Mouse (Mus musculus): ENCODE results near the gene Chm. TPM values are rescaled to one million over a fixed set of nuclear protein-coding genes. Genes with fewer than 3 reads are reported as not detected.

Gene Chm
- polyA plus RNA-seq, 1 experiment from 2014 or later, result 19.6 TPM

DNA sequence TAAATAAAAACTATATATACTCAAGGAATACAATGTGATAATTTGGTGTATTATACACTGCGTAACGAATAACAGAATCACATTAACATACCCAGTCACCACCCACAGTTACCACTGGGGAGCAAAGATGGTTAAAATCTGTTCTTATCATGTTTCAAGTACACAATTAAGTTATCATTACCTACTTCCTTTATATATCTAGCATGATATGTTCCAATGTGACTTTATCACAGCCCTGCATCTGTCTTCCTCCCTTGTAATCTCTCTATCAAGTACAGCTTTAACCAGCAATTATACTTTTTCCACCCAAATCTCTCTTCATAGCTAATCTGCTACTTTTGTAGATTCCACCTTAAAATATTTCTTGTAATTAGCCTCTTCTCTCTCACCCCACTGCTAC, 109.3 kb downstream of the Chm start:
- ATAC-seq (replicated peaks; ENCODE audit: low FRiP score) (no peak), DNase-seq (ENCODE audit: low spot score) (no peak)
- H3K4me2 ChIP-seq (ENCODE audit: low read depth, low read length, severe bottlenecking), result no peak overlapping the region
- H3K4me1 ChIP-seq (replicated peaks; ENCODE audit: control insufficient read depth, insufficient read depth, low read length), result no peaks in the 10 kb centered on the region
- WGBS, result 95% methylated on average over 2 of the region's 2 CpGs
- no peaks in the 10 kb centered on the region for H3K36me3 ChIP-seq (ENCODE audit: control insufficient read depth, insufficient read depth, low read length)
- H3K9me3 ChIP-seq (ENCODE audit: control insufficient read depth, low read length), result no peaks in the 10 kb centered on the region
- H3K4me3 ChIP-seq (ENCODE audit: low read depth, low read length), result no peak overlapping the region
- no peak overlapping the region for H3K27ac ChIP-seq (ENCODE audit: low read depth, low read length)
- no peak overlapping the region for H3K9ac ChIP-seq (ENCODE audit: low read length)
- H3K27me3 ChIP-seq (ENCODE audit: control insufficient read depth, insufficient read depth, low read length), result no peaks in the 10 kb centered on the region

DNA sequence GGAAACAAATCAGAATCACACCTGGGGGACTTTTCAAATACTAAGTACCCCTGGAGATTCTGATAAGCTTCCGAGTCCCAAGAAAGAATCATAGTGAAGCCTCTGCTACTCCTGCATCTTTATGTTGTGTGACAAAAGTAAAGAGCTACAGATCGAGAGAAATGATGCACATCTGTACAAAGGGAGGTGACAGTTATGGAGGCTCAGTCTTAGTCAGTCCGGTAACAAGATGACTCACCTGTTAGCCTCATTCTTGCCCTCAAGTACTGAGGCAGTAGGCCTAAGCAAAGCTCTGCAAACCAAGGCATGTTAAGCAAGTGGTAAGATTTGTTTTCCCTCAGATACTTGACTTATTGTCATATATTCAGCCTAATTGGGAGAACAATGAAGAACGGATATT, 110.5 kb downstream of the Chm start:
- ATAC-seq (replicated peaks; ENCODE audit: low FRiP score), result no peak

DNA sequence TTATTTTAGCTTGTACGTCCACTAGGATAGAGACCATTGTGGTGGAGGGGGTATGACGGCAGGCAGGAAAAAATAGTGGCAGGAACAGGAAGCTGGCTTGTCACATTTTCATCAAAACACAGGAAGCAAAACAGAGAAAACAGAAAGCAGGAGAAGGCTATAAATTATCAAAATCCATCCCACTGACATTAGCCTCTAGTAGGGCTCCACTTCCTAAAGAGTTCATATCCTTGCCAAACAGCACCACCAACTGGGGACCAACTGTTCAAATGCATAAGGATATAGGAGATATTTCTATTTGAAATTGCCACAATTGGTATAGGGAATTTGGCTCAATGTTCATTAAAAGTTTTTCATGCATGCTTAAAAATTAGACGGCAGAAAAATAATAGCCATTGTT, 181.7 kb downstream of the Chm start:
- Histone ChIP-seq H3K4me3 (ENCODE audit: low read depth, low read length) (no peak overlapping the region), H3K9ac (ENCODE audit: low read length) (no peak overlapping the region), H3K27ac (ENCODE audit: low read depth, low read length) (no peak overlapping the region), H3K4me2 (ENCODE audit: low read depth, low read length, severe bottlenecking) (no peak overlapping the region), H3K27me3 (ENCODE audit: control insufficient read depth, insufficient read depth, low read length) (no peaks in the 10 kb centered on the region), H3K4me1 (replicated peaks; ENCODE audit: control insufficient read depth, insufficient read depth, low read length) (no peaks in the 10 kb centered on the region), H3K36me3 (ENCODE audit: control insufficient read depth, insufficient read depth, low read length) (no peaks in the 10 kb centered on the region), H3K9me3 (ENCODE audit: control insufficient read depth, low read length) (no peaks in the 10 kb centered on the region)
- DNase-seq (ENCODE audit: low spot score) (no peak), ATAC-seq (replicated peaks; ENCODE audit: low FRiP score) (no peak)
- 90% methylated on average over 3 of the region's 3 CpGs for WGBS

More for the DNA sequence above, 110.5 kb downstream of the Chm start:
- Histone ChIP-seq H3K9me3 (ENCODE audit: control insufficient read depth, low read length) (no peaks in the 10 kb centered on the region), H3K27ac (ENCODE audit: low read depth, low read length) (no peak overlapping the region), H3K9ac (ENCODE audit: low read length) (no peak overlapping the region), H3K4me1 (replicated peaks; ENCODE audit: control insufficient read depth, insufficient read depth, low read length) (no peaks in the 10 kb centered on the region), H3K36me3 (ENCODE audit: control insufficient read depth, insufficient read depth, low read length) (no peaks in the 10 kb centered on the region), H3K4me3 (ENCODE audit: low read depth, low read length) (no peak overlapping the region), H3K27me3 (ENCODE audit: control insufficient read depth, insufficient read depth, low read length) (no peaks in the 10 kb centered on the region), H3K4me2 (ENCODE audit: low read depth, low read length, severe bottlenecking) (no peak overlapping the region)
- WGBS, result 82% methylated on average over 4 of the region's 4 CpGs
- no peak for DNase-seq (ENCODE audit: low spot score)

DNA sequence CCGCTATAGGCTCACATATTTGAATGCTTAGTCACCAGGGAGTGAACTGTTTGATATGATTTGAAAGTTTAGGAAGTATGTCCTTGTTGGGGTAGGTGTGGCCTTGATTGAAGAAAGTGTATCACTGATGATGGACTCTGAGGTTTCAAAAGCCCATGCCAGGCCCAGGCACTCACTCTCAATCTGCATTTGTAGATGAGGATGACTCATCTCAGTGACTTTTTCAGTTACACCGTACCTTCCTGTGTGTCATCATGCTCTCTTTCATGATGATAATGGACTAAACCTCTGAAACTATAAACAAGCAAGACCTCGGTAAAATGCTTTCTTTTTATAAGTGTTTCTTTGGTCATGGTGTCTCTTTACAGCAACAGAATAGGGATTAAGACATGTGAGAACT, 183.1 kb downstream of the Chm start:
- no peak overlapping the region for H3K4me2 ChIP-seq (ENCODE audit: low read depth, low read length, severe bottlenecking)
- WGBS, result 65% methylated on average over 3 of the region's 3 CpGs
- H3K27ac ChIP-seq (ENCODE audit: low read depth, low read length), result no peak overlapping the region
- no peaks in the 10 kb centered on the region for H3K27me3 ChIP-seq (ENCODE audit: control insufficient read depth, insufficient read depth, low read length)
- H3K4me3 ChIP-seq (ENCODE audit: low read depth, low read length), result no peak overlapping the region
- H3K9ac ChIP-seq (ENCODE audit: low read length), result no peak overlapping the region
- DNase-seq (ENCODE audit: low spot score) (no peak), ATAC-seq (replicated peaks; ENCODE audit: low FRiP score) (no peak)
- H3K9me3 ChIP-seq (ENCODE audit: control insufficient read depth, low read length), result no peaks in the 10 kb centered on the region
- no peaks in the 10 kb centered on the region for H3K36me3 ChIP-seq (ENCODE audit: control insufficient read depth, insufficient read depth, low read length)
- no peaks in the 10 kb centered on the region for H3K4me1 ChIP-seq (replicated peaks; ENCODE audit: control insufficient read depth, insufficient read depth, low read length)

MicroRNA genes within 50 kb of the gene (microRNA counts, 519-probe panel; counts per million panel counts)
- microRNA mmu-miR-361, result 4,866 counts per million, percentile 50 among the panel's probes with 10 or more counts

Small RNAs within 50 kb of the gene (microRNA-seq; reads per million reads assigned to microRNA genes)
- gene Mir361 (ENCODE audit: insufficient number of aligned reads), result 3,972 reads per million, percentile 84 among the genes with 10 or more reads in this experiment

Other genes with a start within 250 kb of the Chm start
- 8.9 and 10.0 TPM in 2 replicates for gene Dach2, start 112.0 kb upstream of the Chm start, polyA plus RNA-seq (2014; fragmentation: Nextera tagmentation; extraction: Ambion mirVana)

Measured in forebrain, embryonic 11.5 days (tissue).